In the genomic region with DNA sequence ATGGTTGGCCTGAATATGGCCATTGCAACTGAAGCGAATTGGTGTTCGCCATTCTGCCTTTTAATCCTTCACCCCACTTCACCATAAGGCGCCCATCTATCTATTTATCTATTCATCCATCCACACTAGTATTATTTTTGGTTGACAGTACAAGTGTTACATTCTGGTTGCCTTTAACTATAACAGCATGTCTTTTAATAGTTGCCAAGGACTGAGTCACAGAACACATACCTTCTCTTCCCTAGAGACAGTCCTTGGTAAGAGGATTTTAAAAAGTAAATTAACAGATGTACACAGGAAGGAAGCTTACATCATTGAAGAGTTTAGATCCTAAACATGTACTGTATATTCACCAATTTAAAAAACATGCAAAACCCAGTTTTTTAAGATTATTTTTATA, we compare ENCODE assay signal across 22 mouse cellular contexts.
DNase-seq lines count a peak whose midpoint lies in the region; ATAC-seq lines count a peak whose summit lies in the region.
"Had no signal": no experiment of that assay in that cellular context is flagged by ENCODE, and none has a peak within 500 bp of the region (broad histone marks: within the 10 kb centered on the region; RNA-seq: fewer than 3 reads in every experiment).

No protein-coding gene starts in this region.

- no peak overlapping the region for H3K4me2 ChIP-seq in forebrain, embryonic 12.5 days
- H3K4me2 ChIP-seq: embryonic facial prominence, embryonic 13.5 days; embryonic facial prominence, embryonic 15.5 days; forebrain, embryonic 13.5 days; forebrain, embryonic 15.5 days had no signal

- no peak overlapping the region for H3K27ac ChIP-seq in forebrain, embryonic 12.5 days
- H3K27ac ChIP-seq: embryonic facial prominence, embryonic 13.5 days; embryonic facial prominence, embryonic 15.5 days; forebrain, embryonic 10.5 days; forebrain, embryonic 13.5 days; forebrain, embryonic 15.5 days had no signal

- no peak for ATAC-seq in forebrain, embryonic 12.5 days (ENCODE audit: low FRiP score)
- ATAC-seq: CD4-positive, CD25-positive, alpha-beta regulatory T cell, adult 4 months; forebrain, embryonic 13.5 days; forebrain, embryonic 15.5 days had no signal

- peak; percentile 17 for DNase-seq in layer of hippocampus, adult 9-10 months (ENCODE audit: low spot score)
- DNase-seq in layer of hippocampus, adult 9-11 months: no peak
- peak; percentile 33 for DNase-seq in NIH3T3 (ENCODE audit: low read depth)
- no peak for DNase-seq in embryo, embryonic 11 days
- DNase-seq: adrenal gland, adult 2 months; adrenal gland, postnatal 10 days; adrenal gland, postnatal 25 days; B cell, adult 2 months; cerebellum, adult 11-12 months; cerebellum, adult 2 months; cerebellum, adult 9-10 months; cerebellum, postnatal 10 days; cerebellum, postnatal 25 days had no signal

- no peak overlapping the region for H3K9ac ChIP-seq in forebrain, embryonic 12.5 days
- H3K9ac ChIP-seq: embryonic facial prominence, embryonic 13.5 days; embryonic facial prominence, embryonic 15.5 days; forebrain, embryonic 13.5 days; forebrain, embryonic 15.5 days had no signal

- 91% methylated on average over 3 of the region's 3 CpGs for WGBS in forebrain, embryonic 12.5 days

- no peaks in the 10 kb centered on the region for H3K36me3 ChIP-seq in forebrain, embryonic 12.5 days (replicated peaks)
- H3K36me3 ChIP-seq: embryonic facial prominence, embryonic 13.5 days; embryonic facial prominence, embryonic 15.5 days; forebrain, embryonic 10.5 days; forebrain, embryonic 15.5 days; G1E had no signal

- 0 out of 2 replicates have a peak, but pooled peaks cover 4% of the 10 kb centered on the region for H3K4me1 ChIP-seq in forebrain, embryonic 12.5 days
- H3K4me1 ChIP-seq: forebrain, embryonic 13.5 days; forebrain, embryonic 15.5 days had no signal

- no peaks in the 10 kb centered on the region for H3K27me3 ChIP-seq in forebrain, embryonic 12.5 days
- H3K27me3 ChIP-seq: embryonic facial prominence, embryonic 13.5 days; embryonic facial prominence, embryonic 15.5 days; forebrain, embryonic 13.5 days; forebrain, embryonic 15.5 days had no signal

- no peaks in the 10 kb centered on the region for H3K9me3 ChIP-seq in forebrain, embryonic 12.5 days
- H3K9me3 ChIP-seq: embryonic facial prominence, embryonic 13.5 days; embryonic facial prominence, embryonic 15.5 days; forebrain, embryonic 10.5 days; forebrain, embryonic 13.5 days; forebrain, embryonic 15.5 days; G1E had no signal

- no peak overlapping the region for H3K4me3 ChIP-seq in forebrain, embryonic 12.5 days (replicated peaks)
- H3K4me3 ChIP-seq: embryonic facial prominence, embryonic 13.5 days; embryonic facial prominence, embryonic 15.5 days; erythroblast, embryonic 14.5 days; forebrain, embryonic 10.5 days; forebrain, embryonic 13.5 days; forebrain, embryonic 15.5 days had no signal

Comparison
In these comparisons a context has a peak if more than half of its experiments do, and no peak if none do; other contexts are left out.
1. DNase-seq: peak in layer of hippocampus, adult 9-10 months (single experiment) and NIH3T3 (single experiment); none in layer of hippocampus, adult 9-11 months (single experiment) and embryo, embryonic 11 days (single experiment).